Mouse (Mus musculus): Measurements from ENCODE around the gene Vat1l. TPM values are rescaled to one million over a fixed set of nuclear protein-coding genes. Genes with fewer than 3 reads are reported as not detected.

Gene Vat1l
- polyA plus RNA-seq, 1 experiment from 2014 or later, result 0.87 TPM

DNA sequence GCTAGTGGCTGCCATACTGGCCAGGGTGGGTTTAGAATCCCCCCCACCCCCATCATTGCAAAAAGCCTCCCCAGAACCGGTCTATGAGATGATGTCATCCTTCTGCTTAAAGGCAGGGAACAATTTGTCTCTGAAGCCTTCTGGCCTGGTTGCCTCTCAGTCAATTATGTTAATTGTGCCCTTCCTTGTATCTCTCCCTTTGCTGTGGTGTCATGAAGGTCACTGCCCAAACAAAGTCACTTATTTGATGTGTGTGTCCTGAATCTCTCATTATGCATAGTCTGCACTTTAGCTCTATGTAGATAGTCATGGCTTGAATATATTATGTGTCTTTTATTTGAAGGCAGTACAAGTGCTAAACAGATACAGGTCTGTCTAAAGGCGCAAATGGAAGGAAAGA, 92.8 kb downstream of the Vat1l start:
- no peaks in the 10 kb centered on the region for H3K4me1 ChIP-seq
- H3K4me2 ChIP-seq, result no peak overlapping the region
- H3K27ac ChIP-seq (replicated peaks), result no peak overlapping the region
- no peak overlapping the region for H3K9ac ChIP-seq
- H3K36me3 ChIP-seq, result no peaks in the 10 kb centered on the region
- WGBS, result 56% methylated on average over 2 of the region's 2 CpGs
- ATAC-seq (ENCODE audit: extremely low read depth, insufficient number of reproducible peaks, low FRiP score, low TSS enrichment), result no peak
- H3K4me3 ChIP-seq, result no peak overlapping the region
- H3K27me3 ChIP-seq (replicated peaks), result no peaks in the 10 kb centered on the region
- H3K9me3 ChIP-seq, result no peaks in the 10 kb centered on the region

DNA sequence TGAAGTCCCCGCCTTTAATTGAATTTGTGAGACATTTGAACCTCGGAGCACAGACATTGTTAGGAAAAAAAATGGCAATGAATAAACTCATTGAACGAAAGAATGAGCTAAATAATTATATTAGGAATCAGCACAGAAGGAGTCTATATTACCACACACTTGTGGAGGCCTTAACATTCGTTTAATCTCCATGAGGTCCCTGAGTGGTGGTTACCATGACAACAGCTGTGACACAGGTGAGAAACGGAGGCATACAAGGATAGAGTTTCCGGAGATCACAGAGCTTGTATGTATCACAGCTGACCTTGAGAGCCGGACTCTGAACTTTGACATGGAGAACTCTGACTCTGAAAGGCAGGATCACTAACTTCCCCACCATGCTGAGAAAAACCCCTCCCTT, 94.7 kb downstream of the Vat1l start:
- Histone ChIP-seq H3K27me3 (replicated peaks) (no peaks in the 10 kb centered on the region), H3K9me3 (no peaks in the 10 kb centered on the region), H3K9ac (no peak overlapping the region), H3K4me3 (no peak overlapping the region), H3K27ac (replicated peaks) (no peak overlapping the region), H3K36me3 (no peaks in the 10 kb centered on the region), H3K4me2 (no peak overlapping the region), H3K4me1 (no peaks in the 10 kb centered on the region)
- 70% methylated on average over 7 of the region's 7 CpGs for WGBS
- ATAC-seq (ENCODE audit: extremely low read depth, insufficient number of reproducible peaks, low FRiP score, low TSS enrichment), result no peak

DNA sequence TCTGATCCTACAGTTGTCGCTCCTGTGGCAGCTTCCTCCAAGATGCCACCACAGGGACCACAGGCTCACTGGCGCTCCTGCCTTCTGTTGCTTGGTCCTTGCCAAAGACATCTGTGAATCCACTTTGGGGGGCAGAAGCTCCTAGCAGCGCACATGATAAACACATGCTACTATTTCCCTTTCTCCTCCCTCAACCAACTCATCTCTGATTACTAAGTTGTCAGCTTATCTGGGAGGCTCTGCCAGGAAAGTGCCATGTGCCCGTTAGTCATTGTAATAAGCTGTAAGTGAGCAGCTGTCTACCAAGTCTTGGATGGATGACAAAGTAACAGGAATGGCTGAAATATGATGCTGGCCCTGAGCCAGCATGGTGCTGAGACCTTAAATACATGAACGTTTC, 100.9 kb downstream of the Vat1l start:
- Histone ChIP-seq H3K36me3 (no peaks in the 10 kb centered on the region), H3K4me3 (no peak overlapping the region), H3K27me3 (replicated peaks) (no peaks in the 10 kb centered on the region), H3K27ac (replicated peaks) (no peak overlapping the region), H3K4me2 (no peak overlapping the region), H3K4me1 (0 out of 2 replicates have a peak, but pooled peaks cover 5% of the 10 kb centered on the region), H3K9me3 (no peaks in the 10 kb centered on the region; the same call in 1 of the 2 replicates), H3K9ac (no peak overlapping the region)
- no peak for ATAC-seq (ENCODE audit: extremely low read depth, insufficient number of reproducible peaks, low FRiP score, low TSS enrichment)
- WGBS, result 55% methylated on average over 5 of the region's 5 CpGs

DNA sequence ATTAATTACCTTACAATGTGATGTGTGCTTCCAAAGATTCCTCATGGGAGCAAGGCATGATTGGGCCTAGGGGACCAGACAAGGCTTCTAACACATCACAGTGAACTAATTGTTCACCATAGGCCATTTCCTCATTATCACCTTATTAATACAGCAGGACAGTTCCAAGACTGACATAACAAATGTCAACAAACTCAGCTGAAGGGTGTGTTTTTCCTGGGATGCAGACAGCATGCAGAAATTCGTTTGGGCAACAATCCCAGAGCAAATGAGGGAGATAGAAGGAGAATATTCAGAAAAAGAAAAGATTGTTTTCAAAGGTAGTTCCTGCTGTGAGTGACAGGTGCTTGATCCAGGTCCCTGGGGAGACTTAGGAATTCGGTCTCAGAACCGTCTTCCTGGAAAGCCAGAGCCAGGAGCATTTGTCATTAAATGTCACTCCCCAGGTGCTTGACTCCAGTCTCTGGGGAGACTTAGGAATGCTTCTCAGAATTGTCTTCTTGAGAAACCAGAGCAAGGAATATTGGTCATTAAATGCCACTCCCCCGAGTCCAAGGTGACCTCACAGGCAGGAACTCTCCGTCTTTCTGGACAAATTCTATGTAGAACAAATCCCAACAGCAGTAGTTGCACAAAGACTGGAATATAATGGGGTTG, 109.4 kb downstream of the Vat1l start:
- Histone ChIP-seq H3K9me3 (peaks cover 4% of the 10 kb centered on the region), H3K4me3 (no peak overlapping the region), H3K4me1 (no peaks in the 10 kb centered on the region), H3K9ac (no peak overlapping the region), H3K27ac (replicated peaks) (no peak overlapping the region), H3K4me2 (no peak overlapping the region), H3K27me3 (replicated peaks) (no peaks in the 10 kb centered on the region), H3K36me3 (no peaks in the 10 kb centered on the region)
- 40% methylated on average over 5 of the region's 5 CpGs for WGBS
- no peak for ATAC-seq (ENCODE audit: extremely low read depth, insufficient number of reproducible peaks, low FRiP score, low TSS enrichment)

DNA sequence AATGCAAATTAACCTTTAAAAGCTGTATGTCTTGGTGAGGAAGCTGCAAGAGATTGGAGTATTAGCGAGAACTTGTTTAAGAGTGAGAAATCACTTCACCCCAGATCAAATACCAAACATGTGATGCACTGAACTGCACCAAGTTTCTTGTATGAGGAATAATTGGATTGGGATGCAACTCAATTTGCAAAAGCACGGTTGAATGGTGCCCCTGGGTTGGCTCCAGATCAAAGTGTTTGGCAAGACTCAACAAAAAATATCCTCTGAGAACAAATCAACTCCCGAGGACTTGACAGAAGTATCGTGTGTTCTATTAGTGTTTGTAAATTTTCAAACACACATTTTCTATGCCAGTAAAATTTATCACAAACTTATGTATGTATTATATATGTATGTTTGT, 112.7 kb downstream of the Vat1l start:
- ATAC-seq (ENCODE audit: extremely low read depth, insufficient number of reproducible peaks, low FRiP score, low TSS enrichment), result no peak
- H3K36me3 ChIP-seq, result no peaks in the 10 kb centered on the region
- no peaks in the 10 kb centered on the region for H3K4me1 ChIP-seq
- H3K4me3 ChIP-seq, result no peak overlapping the region
- H3K9ac ChIP-seq, result no peak overlapping the region
- 74% methylated on average over 4 of the region's 4 CpGs for WGBS
- H3K27me3 ChIP-seq (replicated peaks), result no peaks in the 10 kb centered on the region
- H3K4me2 ChIP-seq, result no peak overlapping the region
- H3K27ac ChIP-seq (replicated peaks), result no peak overlapping the region
- peaks cover under 1% of the 10 kb centered on the region; the same call in 1 of the 2 replicates for H3K9me3 ChIP-seq

DNA sequence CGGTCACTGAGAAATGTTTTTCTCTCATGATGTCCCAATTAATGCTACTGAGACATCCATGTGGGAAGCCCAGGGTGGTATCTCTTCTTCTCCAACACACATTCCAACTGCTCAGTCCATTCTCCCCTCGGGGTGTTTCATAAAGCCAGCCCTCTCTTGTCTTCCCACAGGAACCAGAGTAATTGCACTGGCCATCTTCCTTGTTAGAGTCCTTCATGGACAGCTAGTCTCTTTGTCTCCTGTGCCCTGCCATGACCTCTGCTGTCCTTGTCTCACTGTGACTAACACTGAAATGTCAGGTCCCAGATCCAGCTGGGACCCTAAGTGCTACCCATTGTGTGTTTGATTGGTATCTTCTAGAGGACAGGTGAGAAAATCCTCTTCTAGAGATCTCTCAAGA, 116.7 kb downstream of the Vat1l start:
- Histone ChIP-seq H3K9me3 (peaks cover 4% of the 10 kb centered on the region; the same call in 1 of the 2 replicates), H3K4me3 (no peak overlapping the region), H3K27me3 (replicated peaks) (no peaks in the 10 kb centered on the region), H3K27ac (replicated peaks) (no peak overlapping the region), H3K9ac (no peak overlapping the region), H3K4me1 (no peaks in the 10 kb centered on the region), H3K36me3 (no peaks in the 10 kb centered on the region), H3K4me2 (no peak overlapping the region)
- ATAC-seq (ENCODE audit: extremely low read depth, insufficient number of reproducible peaks, low FRiP score, low TSS enrichment), result no peak
- WGBS, result 65% methylated on average over 2 of the region's 2 CpGs

DNA sequence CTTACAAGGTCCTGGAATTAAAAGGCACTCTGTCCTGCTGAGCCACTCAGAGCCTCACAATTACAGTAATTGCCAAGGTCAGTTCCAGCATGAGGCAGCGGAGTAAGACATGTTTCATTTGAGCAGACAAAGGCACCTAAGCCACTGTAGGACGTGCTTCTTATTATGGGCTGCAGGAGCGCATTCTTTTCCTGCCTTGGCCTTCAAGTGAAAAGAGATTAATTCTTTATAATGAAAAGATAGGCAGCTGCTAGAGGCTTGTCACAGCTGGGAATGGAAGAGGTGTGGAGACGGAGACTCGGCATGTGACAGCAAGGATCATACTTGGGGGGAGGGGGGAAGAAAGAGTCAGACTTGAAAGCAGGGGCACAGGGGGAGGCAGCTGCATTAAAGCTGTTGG, 126.5 kb downstream of the Vat1l start:
- no peak overlapping the region for H3K9ac ChIP-seq
- 55% methylated on average over 5 of the region's 5 CpGs for WGBS
- H3K4me3 ChIP-seq, result no peak overlapping the region
- ATAC-seq (ENCODE audit: extremely low read depth, insufficient number of reproducible peaks, low FRiP score, low TSS enrichment), result no peak
- no peaks in the 10 kb centered on the region for H3K36me3 ChIP-seq
- 0 out of 2 replicates have a peak, but pooled peaks cover 9% of the 10 kb centered on the region for H3K9me3 ChIP-seq
- no peaks in the 10 kb centered on the region for H3K4me1 ChIP-seq
- H3K27ac ChIP-seq (replicated peaks), result no peak overlapping the region
- no peaks in the 10 kb centered on the region for H3K27me3 ChIP-seq (replicated peaks)
- no peak overlapping the region for H3K4me2 ChIP-seq

DNA sequence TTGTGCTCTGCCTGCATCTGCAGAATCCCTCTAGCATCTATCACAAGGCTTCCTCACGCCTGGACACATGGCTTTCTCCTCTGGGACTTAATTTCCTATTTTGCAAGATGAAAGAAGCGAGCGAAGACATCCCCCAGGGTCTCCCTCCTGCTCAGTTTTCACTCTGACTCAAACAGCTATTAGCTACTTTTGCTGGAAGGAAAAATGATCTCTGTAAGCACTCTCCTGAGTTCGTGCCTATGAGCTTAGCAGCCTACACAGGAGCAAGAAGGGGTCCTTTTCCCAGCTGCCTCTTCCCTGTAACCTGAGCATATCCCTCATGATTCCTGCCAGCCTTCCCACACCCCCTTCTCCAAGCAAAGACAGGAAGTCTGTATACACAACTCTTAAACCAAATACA, 127.5 kb downstream of the Vat1l start:
- Histone ChIP-seq H3K36me3 (no peaks in the 10 kb centered on the region), H3K9me3 (0 out of 2 replicates have a peak, but pooled peaks cover 9% of the 10 kb centered on the region), H3K27ac (replicated peaks) (no peak overlapping the region), H3K4me1 (no peaks in the 10 kb centered on the region), H3K4me2 (no peak overlapping the region), H3K4me3 (no peak overlapping the region), H3K27me3 (replicated peaks) (no peaks in the 10 kb centered on the region), H3K9ac (no peak overlapping the region)
- no peak for ATAC-seq (ENCODE audit: extremely low read depth, insufficient number of reproducible peaks, low FRiP score, low TSS enrichment)
- WGBS, result 38% methylated on average over 4 of the region's 4 CpGs

DNA sequence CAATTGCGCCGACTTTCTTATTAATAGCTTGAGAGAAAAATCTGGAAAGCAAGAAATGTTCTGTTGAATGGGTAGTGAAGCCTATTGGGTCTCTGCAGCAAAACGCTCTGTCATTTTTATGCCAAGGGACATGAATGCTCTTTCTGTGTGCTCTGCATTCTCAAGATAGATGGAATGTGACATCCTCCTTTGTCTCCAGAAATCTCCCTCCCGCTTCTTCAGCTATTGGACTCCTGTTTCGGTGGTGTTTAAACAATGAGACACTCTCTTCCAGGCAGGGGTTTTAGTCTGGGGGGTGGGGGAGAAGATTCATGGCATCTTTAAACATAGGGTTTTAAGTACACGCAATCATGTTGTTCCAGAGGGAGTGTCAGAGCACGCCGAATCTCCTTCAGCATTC, 130.3 kb downstream of the Vat1l start:
- H3K36me3 ChIP-seq, result no peaks in the 10 kb centered on the region
- H3K27me3 ChIP-seq (replicated peaks), result no peaks in the 10 kb centered on the region
- no peak overlapping the region for H3K4me3 ChIP-seq
- 75% methylated on average over 8 of the region's 8 CpGs for WGBS
- no peaks in the 10 kb centered on the region for H3K9me3 ChIP-seq
- no peak for ATAC-seq (ENCODE audit: extremely low read depth, insufficient number of reproducible peaks, low FRiP score, low TSS enrichment)
- H3K27ac ChIP-seq (replicated peaks), result no peak overlapping the region
- no peak overlapping the region for H3K4me2 ChIP-seq
- H3K4me1 ChIP-seq, result no peaks in the 10 kb centered on the region
- no peak overlapping the region for H3K9ac ChIP-seq

DNA sequence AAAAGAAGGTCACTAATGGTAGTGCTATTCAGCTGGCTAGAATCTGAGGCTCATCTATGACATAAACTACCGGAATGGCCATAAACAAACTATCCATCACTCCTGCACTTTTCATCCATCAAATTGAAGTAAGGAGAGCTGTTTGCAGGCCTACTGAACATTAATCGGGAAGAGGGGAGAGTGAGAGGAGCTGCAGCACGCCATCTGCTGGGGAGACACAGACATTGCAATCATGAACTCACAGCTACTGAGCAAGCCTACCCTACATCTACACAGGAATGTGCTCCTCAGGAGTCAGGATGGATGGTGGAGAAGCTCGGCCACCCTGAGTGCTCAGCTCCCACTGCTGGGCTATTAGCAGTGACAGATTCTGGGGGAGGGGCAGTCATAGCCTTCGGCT, 136.9 kb downstream of the Vat1l start:
- ATAC-seq (ENCODE audit: extremely low read depth, insufficient number of reproducible peaks, low FRiP score, low TSS enrichment), result no peak
- H3K27me3 ChIP-seq (replicated peaks), result no peaks in the 10 kb centered on the region
- no peaks in the 10 kb centered on the region for H3K4me1 ChIP-seq
- WGBS, result 57% methylated on average over 5 of the region's 5 CpGs
- no peaks in the 10 kb centered on the region for H3K9me3 ChIP-seq
- H3K36me3 ChIP-seq, result no peaks in the 10 kb centered on the region
- H3K4me2 ChIP-seq, result no peak overlapping the region
- H3K4me3 ChIP-seq, result no peak overlapping the region
- H3K9ac ChIP-seq, result no peak overlapping the region
- H3K27ac ChIP-seq (replicated peaks), result no peak overlapping the region

DNA sequence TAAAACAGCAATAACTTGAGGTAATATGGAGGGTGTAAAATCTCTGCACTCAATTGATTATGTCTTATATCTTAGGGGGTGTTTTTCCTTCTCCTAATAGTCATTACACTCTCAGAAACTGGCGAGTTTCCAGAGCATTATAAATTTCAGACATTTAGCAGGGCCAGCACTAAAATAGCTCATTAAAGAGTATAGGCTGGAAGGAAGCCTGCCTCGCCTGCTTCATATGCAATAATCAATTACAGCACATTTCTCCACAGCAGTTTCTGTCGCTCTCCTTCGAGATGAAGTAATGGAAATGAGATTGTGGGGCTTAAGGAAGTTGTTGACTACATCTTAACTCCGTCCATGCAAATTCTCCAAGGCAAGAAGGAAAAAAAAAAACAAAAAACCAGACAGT, 139.4 kb downstream of the Vat1l start:
- no peaks in the 10 kb centered on the region for H3K27me3 ChIP-seq (replicated peaks)
- no peaks in the 10 kb centered on the region for H3K4me1 ChIP-seq
- 51% methylated on average over 5 of the region's 5 CpGs for WGBS
- no peaks in the 10 kb centered on the region for H3K36me3 ChIP-seq
- no peak overlapping the region for H3K4me3 ChIP-seq
- no peak overlapping the region for H3K27ac ChIP-seq (replicated peaks)
- no peaks in the 10 kb centered on the region for H3K9me3 ChIP-seq
- no peak overlapping the region for H3K4me2 ChIP-seq
- no peak for ATAC-seq (ENCODE audit: extremely low read depth, insufficient number of reproducible peaks, low FRiP score, low TSS enrichment)
- no peak overlapping the region for H3K9ac ChIP-seq

DNA sequence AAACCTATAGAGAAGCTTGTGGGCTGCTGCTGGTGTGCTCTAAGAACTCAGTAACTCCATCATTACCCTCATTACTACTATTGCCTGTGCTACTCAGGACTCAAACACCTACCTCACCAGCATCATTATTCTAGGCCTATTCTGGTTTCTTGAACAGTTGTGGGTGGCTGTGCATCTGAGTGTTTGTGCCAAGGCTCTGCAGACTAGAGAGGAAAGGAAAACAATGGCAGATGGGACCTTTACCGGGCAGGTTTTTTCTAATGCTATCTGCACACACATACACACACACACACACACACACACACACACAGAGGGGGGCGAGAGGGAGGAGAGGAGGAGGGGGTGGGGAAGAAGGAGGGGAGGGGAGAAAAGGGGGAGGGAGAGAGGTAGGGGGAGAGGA, 140.6 kb downstream of the Vat1l start:
- Histone ChIP-seq H3K9me3 (no peaks in the 10 kb centered on the region), H3K4me1 (no peaks in the 10 kb centered on the region), H3K36me3 (no peaks in the 10 kb centered on the region), H3K27ac (replicated peaks) (no peak overlapping the region), H3K27me3 (replicated peaks) (no peaks in the 10 kb centered on the region), H3K4me3 (no peak overlapping the region), H3K4me2 (no peak overlapping the region), H3K9ac (no peak overlapping the region)
- WGBS, result 75% methylated on average over 1 of the region's 2 CpGs
- ATAC-seq (ENCODE audit: extremely low read depth, insufficient number of reproducible peaks, low FRiP score, low TSS enrichment), result no peak

Data from heart, embryonic 13.5 days (tissue).